Mouse (Mus musculus) midbrain, embryonic 10.5 days (tissue): ENCODE measurements at regions not wholly inside any gene's neighbourhood (a gene's known extent, or its start where the extent isn't known, plus 50 kb on each side); places are given as distances from the start of the nearest gene placed in this dataset.

Source experiments
- DNase-seq: peaks from one replicate; pipeline ENCODE4 v3.0.0-alpha.2; 2017; ENCODE audit warnings: low spot score
- H3K27ac ChIP-seq: fragments of 300-500 bp; sonication (generic); replicated peaks from 2 replicates; pipeline ENCODE4 v1.5.1; 2016; ENCODE audit warnings: mild to moderate bottlenecking
- H3K27me3 ChIP-seq: fragments of 300-500 bp; sonication (generic); 2 replicates; pipeline ENCODE4 v1.6.1; 2016; ENCODE audit warnings: low read depth, mild to moderate bottlenecking; ENCODE audit not compliant: poor library complexity, severe bottlenecking
- H3K36me3 ChIP-seq: fragments of 300-500 bp; sonication (generic); 2 replicates; pipeline ENCODE4 v1.6.1; 2016; ENCODE audit warnings: mild to moderate bottlenecking, moderate library complexity
- H3K4me1 ChIP-seq: fragments of 300-500 bp; sonication (generic); 2 replicates; pipeline ENCODE4 v1.6.1; 2016
- H3K4me3 ChIP-seq: fragments of 300-500 bp; sonication (generic); 2 replicates; pipeline ENCODE4 v1.5.1; 2016; ENCODE audit warnings: mild to moderate bottlenecking, moderate library complexity
- H3K9me3 ChIP-seq: fragments of 300-500 bp; sonication (generic); replicated peaks from 2 replicates; pipeline ENCODE4 v1.6.1; 2016; ENCODE audit warnings: mild to moderate bottlenecking
- WGBS: fragments of 180-500 bp; shearing (Covaris S2); methylation state at CpG from one replicate; pipeline ENCODE4 v1.1.7; 2016; 5-methylcytosine and 5-hydroxymethylcytosine counted together

DNA sequence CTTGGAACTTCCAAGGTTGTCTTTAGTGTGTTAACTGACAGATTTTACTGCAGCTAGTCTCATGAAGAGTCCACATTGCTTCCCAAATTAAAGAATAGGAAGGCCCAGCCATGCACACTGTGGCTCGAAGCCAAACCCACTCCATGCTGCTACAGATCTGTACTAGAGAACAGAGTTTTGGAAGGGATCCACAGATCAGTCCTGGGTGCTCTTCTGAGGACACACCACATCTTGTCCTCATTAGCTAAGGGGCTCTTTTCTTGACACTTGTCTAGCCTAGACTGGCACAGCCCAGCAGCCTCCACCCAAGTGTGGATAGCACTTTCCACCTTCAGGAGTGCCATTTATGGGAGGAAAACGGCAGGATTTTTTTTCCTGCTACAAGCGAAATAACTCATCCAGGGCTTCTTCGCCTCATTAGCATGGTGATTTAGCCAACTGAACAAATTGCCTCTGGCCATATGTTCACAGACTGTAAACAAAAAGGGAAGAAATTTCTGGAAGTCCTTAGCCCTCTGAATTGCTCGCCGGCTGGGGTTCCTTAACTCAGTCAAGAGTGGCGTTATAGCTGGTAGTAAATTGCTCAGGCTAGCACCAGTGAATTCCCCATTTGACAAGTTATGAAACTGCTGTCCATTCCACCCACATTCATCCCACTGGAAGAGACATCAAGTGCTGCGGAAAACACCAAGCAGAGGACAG lies 690.4 kb downstream of the Defb40 start:
- WGBS, result 92% methylated on average over 8 of the region's 8 CpGs
- DNase-seq, result no peak
- no peaks in the 10 kb centered on the region for H3K36me3 ChIP-seq
- no peaks in the 10 kb centered on the region for H3K4me1 ChIP-seq
- no peak overlapping the region for H3K4me3 ChIP-seq
- H3K27ac ChIP-seq, result no peak overlapping the region
- no peaks in the 10 kb centered on the region for H3K9me3 ChIP-seq
- H3K27me3 ChIP-seq, result no peaks in the 10 kb centered on the region

DNA sequence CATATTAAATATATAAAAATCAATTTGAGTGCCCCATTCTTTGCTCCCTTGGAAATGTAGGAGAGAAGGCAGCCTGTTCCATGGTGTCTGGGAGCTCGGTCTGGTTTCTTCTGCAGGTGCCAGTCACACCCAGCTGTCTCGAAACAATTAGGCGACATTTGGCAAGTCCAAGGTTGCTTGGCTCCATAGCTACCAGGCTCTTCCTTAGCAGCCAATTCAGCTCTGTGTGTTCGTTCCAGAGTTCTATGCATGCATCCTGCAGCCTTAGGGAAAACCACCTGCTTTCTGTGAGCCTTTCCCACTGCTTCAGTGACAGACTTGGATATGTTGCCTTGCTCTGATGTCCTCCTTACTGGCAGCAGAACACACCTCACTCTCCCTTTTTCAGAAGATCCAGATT lies 698.1 kb downstream of the Defb40 start:
- H3K4me1 ChIP-seq, result no peaks in the 10 kb centered on the region
- no peak overlapping the region for H3K4me3 ChIP-seq
- H3K36me3 ChIP-seq, result no peaks in the 10 kb centered on the region
- H3K9me3 ChIP-seq, result no peaks in the 10 kb centered on the region
- WGBS, result 82% methylated on average over 4 of the region's 4 CpGs
- no peak for DNase-seq
- no peaks in the 10 kb centered on the region for H3K27me3 ChIP-seq
- no peak overlapping the region for H3K27ac ChIP-seq

DNA sequence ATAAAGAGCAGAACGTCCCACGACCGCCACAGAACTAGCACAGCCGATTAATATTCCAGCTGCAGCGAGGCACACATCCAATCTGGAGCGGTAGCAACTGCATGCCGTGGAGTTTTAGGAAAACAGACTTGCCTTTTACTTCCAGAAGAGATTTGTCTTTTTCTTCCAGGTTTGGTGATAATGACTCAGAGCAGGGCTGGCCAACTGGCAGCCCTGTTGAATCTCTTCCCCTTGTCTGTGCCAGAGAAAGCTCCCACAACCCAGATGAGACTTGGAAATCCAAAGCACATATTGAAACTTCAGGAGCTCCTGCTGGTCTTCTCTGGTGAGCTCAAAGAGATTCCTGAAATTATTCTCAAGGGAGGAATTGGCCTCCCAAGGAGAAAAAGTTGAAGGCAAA lies 709.8 kb downstream of the Defb40 start:
- Histone ChIP-seq H3K27me3 (no peaks in the 10 kb centered on the region), H3K4me1 (no peaks in the 10 kb centered on the region), H3K36me3 (no peaks in the 10 kb centered on the region), H3K9me3 (no peaks in the 10 kb centered on the region), H3K4me3 (no peak overlapping the region), H3K27ac (no peak overlapping the region)
- 86% methylated on average over 7 of the region's 7 CpGs for WGBS
- no peak for DNase-seq

DNA sequence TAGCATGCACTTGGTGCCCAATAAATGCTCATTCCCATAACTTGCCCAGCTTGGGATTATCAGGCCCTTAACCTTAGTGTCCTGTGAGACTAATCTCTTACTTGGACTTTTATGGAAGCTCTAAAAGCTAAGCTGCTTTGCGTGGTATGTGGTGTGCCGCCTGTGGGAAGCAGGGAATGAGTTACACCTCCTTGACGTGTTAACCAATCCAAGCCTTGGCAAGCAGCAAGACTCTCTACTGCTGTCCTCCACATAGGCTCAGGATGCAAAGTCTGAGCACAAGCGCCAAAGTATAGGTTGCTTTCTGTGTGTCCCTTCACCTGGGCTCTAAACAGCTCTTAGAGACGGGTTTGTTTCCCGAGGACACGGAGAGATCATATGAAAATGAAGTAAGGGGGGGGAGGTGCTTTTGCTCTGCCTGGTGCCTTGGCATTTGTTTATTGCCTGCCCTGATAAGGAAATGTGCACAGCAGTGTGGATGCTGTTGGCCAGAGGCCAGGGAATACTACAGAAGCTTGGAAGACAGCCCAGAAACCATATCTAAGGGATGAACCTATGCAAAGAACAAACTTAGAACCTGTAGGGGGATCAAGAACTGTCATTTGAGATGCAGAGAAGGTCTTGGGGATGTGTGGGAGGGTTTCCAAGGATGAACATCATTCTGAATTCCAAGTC lies 719.6 kb downstream of the Defb40 start:
- no peaks in the 10 kb centered on the region for H3K9me3 ChIP-seq
- DNase-seq, result no peak
- H3K36me3 ChIP-seq, result no peaks in the 10 kb centered on the region
- WGBS, result 88% methylated on average over 7 of the region's 7 CpGs
- H3K4me1 ChIP-seq, result no peaks in the 10 kb centered on the region
- no peaks in the 10 kb centered on the region for H3K27me3 ChIP-seq
- H3K4me3 ChIP-seq, result no peak overlapping the region
- H3K27ac ChIP-seq, result no peak overlapping the region

DNA sequence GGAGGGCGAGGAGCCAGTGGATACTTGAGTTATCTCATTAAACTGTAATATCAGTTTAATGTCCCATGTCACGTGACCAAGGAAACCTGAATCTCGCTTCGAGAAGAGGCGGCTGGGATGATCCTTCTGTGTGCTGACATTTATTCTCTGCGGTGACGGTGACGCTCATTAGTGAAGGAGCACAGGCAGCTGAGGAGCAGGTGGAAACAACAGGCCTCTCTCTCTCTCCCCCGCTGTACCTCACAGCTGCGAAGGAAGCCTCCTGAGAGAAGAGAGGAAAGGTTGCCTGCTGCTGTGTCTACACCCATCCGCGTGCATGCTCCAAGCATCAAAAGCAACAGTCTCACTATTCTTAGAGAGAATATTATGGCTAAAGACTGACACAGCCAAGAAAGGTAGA lies 731.8 kb downstream of the Defb40 start:
- H3K27ac ChIP-seq, result no peak overlapping the region
- no peak overlapping the region for H3K4me3 ChIP-seq
- WGBS, result 90% methylated on average over 12 of the region's 12 CpGs
- no peaks in the 10 kb centered on the region for H3K9me3 ChIP-seq
- DNase-seq, result no peak
- H3K36me3 ChIP-seq, result no peaks in the 10 kb centered on the region
- H3K27me3 ChIP-seq, result no peaks in the 10 kb centered on the region
- no peaks in the 10 kb centered on the region for H3K4me1 ChIP-seq

- WGBS, result 94% methylated on average over 2 of the region's 2 CpGs
- no peak overlapping the region for H3K27ac ChIP-seq
- H3K36me3 ChIP-seq, result no peaks in the 10 kb centered on the region
- no peak for DNase-seq
- no peaks in the 10 kb centered on the region for H3K9me3 ChIP-seq
- no peaks in the 10 kb centered on the region for H3K4me1 ChIP-seq
- no peaks in the 10 kb centered on the region for H3K27me3 ChIP-seq
- no peak overlapping the region for H3K4me3 ChIP-seq
These were observed 760.5 kb downstream of the Defb40 start for GRCm38 (mm10) chr8:18217599-18217998.

GRCm38 (mm10) chr8:18217192-18217591 lies 760.9 kb downstream of the Defb40 start:
- WGBS, result 90% methylated on average over 7 of the region's 7 CpGs
- no peaks in the 10 kb centered on the region for H3K9me3 ChIP-seq
- no peak overlapping the region for H3K27ac ChIP-seq
- H3K36me3 ChIP-seq, result no peaks in the 10 kb centered on the region
- H3K4me1 ChIP-seq, result no peaks in the 10 kb centered on the region
- DNase-seq, result no peak
- no peaks in the 10 kb centered on the region for H3K27me3 ChIP-seq
- no peak overlapping the region for H3K4me3 ChIP-seq

- Histone ChIP-seq H3K4me1 (no peaks in the 10 kb centered on the region), H3K27ac (no peak overlapping the region), H3K27me3 (no peaks in the 10 kb centered on the region), H3K36me3 (no peaks in the 10 kb centered on the region), H3K9me3 (no peaks in the 10 kb centered on the region), H3K4me3 (no peak overlapping the region)
- 81% methylated on average over 1 of the region's 1 CpGs for WGBS
- no peak for DNase-seq
These were observed 761.5 kb downstream of the Defb40 start for GRCm38 (mm10) chr8:18216516-18216915.

DNA sequence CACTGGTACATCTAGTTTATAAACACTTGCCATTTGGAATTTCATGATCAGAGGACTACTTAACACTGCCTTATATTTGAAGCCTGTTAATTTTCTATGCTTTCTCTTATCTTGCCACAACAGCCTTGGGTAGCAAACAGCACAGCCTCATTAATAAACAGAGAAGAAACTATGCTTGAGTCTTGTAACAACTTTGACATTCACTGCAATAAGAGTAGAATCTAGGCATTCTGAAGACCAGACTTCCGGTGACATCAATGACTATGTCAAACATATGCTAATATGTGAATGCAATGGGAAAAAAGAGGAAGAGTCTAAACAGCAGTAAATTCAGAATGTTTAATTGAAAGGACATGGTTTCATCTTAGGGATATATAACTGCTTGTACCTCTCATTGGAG lies 768.0 kb downstream of the Defb40 start:
- Histone ChIP-seq H3K4me1 (no peaks in the 10 kb centered on the region), H3K9me3 (no peaks in the 10 kb centered on the region), H3K27me3 (no peaks in the 10 kb centered on the region), H3K36me3 (no peaks in the 10 kb centered on the region), H3K27ac (no peak overlapping the region), H3K4me3 (no peak overlapping the region)
- WGBS, result 95% methylated on average over 1 of the region's 1 CpGs
- DNase-seq, result no peak

- Histone ChIP-seq H3K4me3 (no peak overlapping the region), H3K27me3 (no peaks in the 10 kb centered on the region), H3K27ac (no peak overlapping the region), H3K36me3 (no peaks in the 10 kb centered on the region), H3K9me3 (no peaks in the 10 kb centered on the region), H3K4me1 (no peaks in the 10 kb centered on the region)
- 75% methylated on average over 1 of the region's 1 CpGs for WGBS
- no peak for DNase-seq
These were observed 769.4 kb downstream of the Defb40 start for GRCm38 (mm10) chr8:18208658-18209057.

DNA sequence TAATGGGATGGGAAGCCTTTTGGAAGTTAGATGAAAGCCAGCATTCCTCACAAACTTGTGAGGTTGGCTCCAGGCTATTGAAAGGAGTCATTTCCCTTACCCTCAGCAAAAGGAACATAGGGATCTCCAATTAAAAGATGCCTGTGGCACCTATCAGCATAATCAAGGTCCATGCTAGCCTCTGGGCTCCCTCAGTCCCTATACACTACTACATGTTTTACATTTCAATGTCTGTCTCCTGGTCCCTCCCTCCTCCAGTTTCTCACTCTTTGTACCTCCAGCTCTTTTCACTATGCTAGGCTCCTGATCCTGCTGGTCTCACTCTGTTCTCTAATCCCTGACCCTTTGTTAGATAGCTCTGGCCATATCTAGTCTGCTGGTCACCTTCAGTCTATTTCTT lies 790.6 kb downstream of the Defb40 start:
- no peaks in the 10 kb centered on the region for H3K27me3 ChIP-seq
- H3K4me3 ChIP-seq, result no peak overlapping the region
- no peak for DNase-seq
- H3K9me3 ChIP-seq, result no peaks in the 10 kb centered on the region
- H3K4me1 ChIP-seq, result no peaks in the 10 kb centered on the region
- no peak overlapping the region for H3K27ac ChIP-seq
- no peaks in the 10 kb centered on the region for H3K36me3 ChIP-seq

GRCm38 (mm10) chr8:18175544-18176092 lies 802.4 kb downstream of the Defb40 start:
- no peaks in the 10 kb centered on the region for H3K36me3 ChIP-seq
- H3K9me3 ChIP-seq, result no peaks in the 10 kb centered on the region
- H3K4me1 ChIP-seq, result no peaks in the 10 kb centered on the region
- no peak for DNase-seq
- H3K27ac ChIP-seq, result no peak overlapping the region
- no peak overlapping the region for H3K4me3 ChIP-seq
- H3K27me3 ChIP-seq, result no peaks in the 10 kb centered on the region
- 90% methylated on average over 7 of the region's 7 CpGs for WGBS

DNA sequence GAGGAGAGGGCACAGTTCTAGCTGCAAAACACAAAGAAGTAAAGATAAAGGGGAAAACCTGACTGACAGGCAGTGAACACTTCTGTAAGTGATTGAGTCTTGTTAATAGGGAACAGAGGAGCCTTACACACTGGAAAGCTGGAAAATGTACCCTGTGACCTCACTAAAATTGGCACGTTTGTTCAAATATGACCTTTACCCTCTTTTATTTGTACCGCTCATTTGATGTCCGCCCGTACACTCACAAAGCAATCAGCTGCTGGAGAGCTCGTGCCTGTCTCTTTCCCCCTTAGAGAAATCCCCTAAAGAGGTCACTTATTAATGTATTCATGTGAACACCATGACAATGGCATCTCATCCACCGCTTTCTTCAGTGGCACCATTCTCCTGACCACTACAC lies 819.4 kb downstream of the Defb40 start:
- Histone ChIP-seq H3K4me1 (peaks cover 11% of the 10 kb centered on the region), H3K9me3 (no peaks in the 10 kb centered on the region), H3K27ac (no peak overlapping the region), H3K27me3 (no peaks in the 10 kb centered on the region), H3K36me3 (no peaks in the 10 kb centered on the region), H3K4me3 (no peak overlapping the region)
- peak; percentile 14 for DNase-seq
- 44% methylated on average over 6 of the region's 6 CpGs for WGBS
